In the genomic region with DNA sequence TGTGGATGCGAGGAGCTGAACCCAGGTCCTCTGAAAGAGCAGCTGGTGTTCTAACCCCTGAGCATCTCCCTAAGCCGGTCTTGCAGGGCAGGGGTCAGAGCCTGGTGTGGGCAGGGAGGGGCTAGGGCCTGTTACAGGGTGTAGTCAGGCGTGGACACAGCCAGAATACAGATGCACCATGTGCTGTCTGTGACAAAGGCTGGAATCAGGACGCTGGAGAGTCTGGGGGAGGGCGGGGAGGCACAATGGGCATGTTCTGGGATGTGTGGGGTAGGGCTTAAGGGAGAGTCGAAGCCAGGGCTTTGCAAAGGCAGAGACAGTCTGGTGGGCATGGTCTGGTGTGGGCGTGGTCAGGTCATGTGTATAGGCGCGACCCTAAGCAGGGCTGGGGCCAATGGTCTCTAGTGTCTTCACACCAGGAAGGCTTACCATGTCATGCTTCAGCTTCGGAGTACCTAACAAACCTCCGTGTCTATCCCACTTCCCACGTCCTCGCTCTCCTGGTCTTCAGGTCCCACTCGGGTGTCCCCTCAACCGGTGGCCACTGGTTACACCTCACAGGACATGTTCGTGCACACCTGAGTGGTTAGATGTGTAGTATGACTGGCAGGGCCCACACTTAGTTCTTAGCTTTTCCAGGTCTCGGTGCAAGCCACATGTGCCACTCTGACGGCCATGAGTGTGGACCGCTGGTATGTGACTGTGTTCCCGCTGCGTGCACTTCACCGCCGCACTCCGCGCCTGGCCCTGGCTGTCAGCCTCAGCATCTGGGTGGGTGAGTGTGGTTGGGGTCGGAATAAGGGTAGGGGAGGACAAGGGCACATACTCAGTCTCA, we compare ENCODE assay signal across 10 mouse cellular contexts. TPM values are rescaled to one million over a fixed set of nuclear protein-coding genes. Genes with fewer than 3 reads are reported as not detected.
DNase-seq lines count a peak whose midpoint lies in the region; ATAC-seq and TF ChIP-seq lines count a peak whose summit lies in the region.
"Had no signal": no experiment of that assay in that cellular context is flagged by ENCODE, and none has a peak within 500 bp of the region (broad histone marks: within the 10 kb centered on the region; RNA-seq: fewer than 3 reads in every experiment).

No protein-coding gene starts in this region.

- intact Hi-C loops in left cerebral cortex, postnatal 14 days (cut with DNase I) = no loop called here

- 21% methylated on average over 26 of the region's 26 CpGs for WGBS in heart, embryonic 13.5 days
- 15% methylated on average over 26 of the region's 26 CpGs for WGBS in forebrain, postnatal 0 days
- 26% methylated on average over 26 of the region's 26 CpGs for WGBS in liver, postnatal 0 days (ENCODE audit: insufficient replicate concordance)

- DNase-seq in heart, adult 9 months (ENCODE audit: low spot score in 2 of 2) = no peak
- no peak for DNase-seq in G1E (ENCODE audit: low spot score)
- no peak for DNase-seq in forebrain, postnatal 0 days
- DNase-seq in liver, postnatal 0 days = no peak
- DNase-seq in natural killer cell, adult 2 months (ENCODE audit: low spot score in 2 of 2) = no peak
- no peak for DNase-seq in left cerebral cortex, postnatal 14 days (ENCODE audit: low spot score in 2 of 2)

- H3K4me3 ChIP-seq in heart, embryonic 13.5 days = peak overlapping the region; percentile 45
- 0 out of 2 replicates have a peak overlapping the region, but pooled peaks have one; percentile 26 for H3K4me3 ChIP-seq in G1E (ENCODE audit: low read depth, low read length)
- peak overlapping the region; percentile 28 for H3K4me3 ChIP-seq in forebrain, postnatal 0 days (ENCODE audit: low read depth, low read length)
- 0 out of 2 replicates have a peak overlapping the region, but pooled peaks have one; percentile 10 for H3K4me3 ChIP-seq in liver, postnatal 0 days (ENCODE audit: low read depth, low read length)

- H3K4me1 ChIP-seq in heart, embryonic 13.5 days = peaks cover 46% of the 10 kb centered on the region
- peaks cover 62% of the 10 kb centered on the region for H3K4me1 ChIP-seq in G1E (ENCODE audit: insufficient read depth, low read depth, low read length)
- peaks cover 14% of the 10 kb centered on the region for H3K4me1 ChIP-seq in forebrain, postnatal 0 days (ENCODE audit: insufficient read depth)
- H3K4me1 ChIP-seq in liver, postnatal 0 days (ENCODE audit: insufficient read depth) = peaks cover 46% of the 10 kb centered on the region

- TF ChIP-seq EP300 in liver, postnatal 0 days (IDR thresholded peaks at IDR 0.05; ENCODE audit: low read depth) = no peak

- no peak overlapping the region for H3K9ac ChIP-seq in heart, embryonic 13.5 days
- H3K9ac ChIP-seq in forebrain, postnatal 0 days = no peak overlapping the region
- H3K9ac ChIP-seq in liver, postnatal 0 days (replicated peaks) = no peak overlapping the region

- ATAC-seq in heart, embryonic 13.5 days (ENCODE audit: extremely low read depth, insufficient number of reproducible peaks, low FRiP score, low TSS enrichment) = no peak
- no peak for ATAC-seq in G1E (ENCODE audit: extremely low read depth, insufficient number of reproducible peaks, low FRiP score, poor library complexity, severe bottlenecking)
- ATAC-seq in forebrain, postnatal 0 days = no peak
- no peak for ATAC-seq in liver, postnatal 0 days
- no peak for ATAC-seq in granulocyte monocyte progenitor cell, adult 5-6 weeks (replicated peaks; ENCODE audit: poor library complexity, severe bottlenecking)

- H3K27me3 ChIP-seq in heart, embryonic 13.5 days (replicated peaks) = peaks cover 70% of the 10 kb centered on the region
- no peaks in the 10 kb centered on the region; the same call in 1 of the 2 replicates for H3K27me3 ChIP-seq in G1E (ENCODE audit: insufficient read depth, low read length)
- H3K27me3 ChIP-seq in forebrain, postnatal 0 days (ENCODE audit: insufficient read depth, low read length) = peaks cover 57% of the 10 kb centered on the region
- H3K27me3 ChIP-seq in liver, postnatal 0 days (ENCODE audit: insufficient read depth, low read length) = peaks cover 56% of the 10 kb centered on the region

- TF ChIP-seq CTCF in G1E (IDR thresholded peaks at IDR 0.05; ENCODE audit: low read depth, low read length) = no peak
- no peak for TF ChIP-seq CTCF in forebrain, postnatal 0 days (IDR thresholded peaks at IDR 0.05; ENCODE audit: low read depth)
- TF ChIP-seq CTCF in liver, postnatal 0 days (IDR thresholded peaks at IDR 0.05; ENCODE audit: low read depth) = no peak

- no peak overlapping the region for H3K27ac ChIP-seq in heart, embryonic 13.5 days (replicated peaks)
- no peak overlapping the region for H3K27ac ChIP-seq in forebrain, postnatal 0 days (ENCODE audit: low read depth, low read length)
- no peak overlapping the region for H3K27ac ChIP-seq in liver, postnatal 0 days (ENCODE audit: low read depth)

- peak overlapping the region; percentile 68 for H3K4me2 ChIP-seq in heart, embryonic 13.5 days
- peak overlapping the region; percentile 52 for H3K4me2 ChIP-seq in forebrain, postnatal 0 days (ENCODE audit: low read depth)
- H3K4me2 ChIP-seq in liver, postnatal 0 days (ENCODE audit: low read depth, low read length) = no peak overlapping the region

- H3K9me3 ChIP-seq in heart, embryonic 13.5 days = no peaks in the 10 kb centered on the region
- H3K9me3 ChIP-seq in G1E (replicated peaks) = peaks cover 15% of the 10 kb centered on the region
- no peaks in the 10 kb centered on the region for H3K9me3 ChIP-seq in forebrain, postnatal 0 days (ENCODE audit: low read length)
- H3K9me3 ChIP-seq in liver, postnatal 0 days (ENCODE audit: low read length) = no peaks in the 10 kb centered on the region

- H3K36me3 ChIP-seq in heart, embryonic 13.5 days = no peaks in the 10 kb centered on the region
- H3K36me3 ChIP-seq in G1E (replicated peaks) = peaks cover 1% of the 10 kb centered on the region
- H3K36me3 ChIP-seq in forebrain, postnatal 0 days (ENCODE audit: insufficient read depth) = no peaks in the 10 kb centered on the region
- no peaks in the 10 kb centered on the region for H3K36me3 ChIP-seq in liver, postnatal 0 days (replicated peaks; ENCODE audit: insufficient read depth, low read length)

RNA-seq across cellular contexts. Expression of gene R3hdm4, which starts 0.7 kb away (rescaled TPM):
- polyA plus RNA-seq in heart, embryonic 13.5 days (2015; fragmentation: Nextera tagmentation; extraction: Ambion mirVana) = 95.6 and 100 TPM in 2 replicates
- 118 and 134 TPM in 2 replicates for total RNA-seq in G1E (2014; fragmentation: Nextera tagmentation)
- total RNA-seq in G1E (2017) = 35.0 and 35.8 TPM in 2 replicates
- polyA plus RNA-seq in G1E (2012) = 185 and 203 TPM in 2 replicates
- total RNA-seq in forebrain, postnatal 0 days (2014; rRNA removed) = 117 and 129 TPM in 2 replicates
- polyA plus RNA-seq in forebrain, postnatal 0 days (2015; fragmentation: Nextera tagmentation; extraction: Ambion mirVana) = 282 and 333 TPM in 2 replicates
- 47.3 and 51.7 TPM in 2 replicates for polyA plus RNA-seq in liver, postnatal 0 days (2015; fragmentation: Nextera tagmentation; extraction: Ambion mirVana)
- total RNA-seq in left cerebral cortex, postnatal 14 days (2021) = 100 to 1,000 TPM; 438 to 440 TPM
- 62.9 and 64.6 TPM in 2 replicates for total RNA-seq in granulocyte monocyte progenitor cell, adult 5-6 weeks (2014; fragmentation: Nextera tagmentation)
- total RNA-seq in granulocyte monocyte progenitor cell, adult 5-6 weeks (2017) = 39.1 and 40.4 TPM in 2 replicates

RNA-seq across cellular contexts. Expression of gene Kiss1r, which starts 3.5 kb away (rescaled TPM):
- 0.60 and 0.67 TPM in 2 replicates for polyA plus RNA-seq in heart, embryonic 13.5 days (2015; fragmentation: Nextera tagmentation; extraction: Ambion mirVana)
- total RNA-seq in G1E (2014; fragmentation: Nextera tagmentation) = 0.30 and 0.39 TPM in 2 replicates
- total RNA-seq in G1E (2017) = 0.33 and 0.93 TPM in 2 replicates
- 0.33 and 0.56 TPM in 2 replicates for polyA plus RNA-seq in G1E (2012)
- 4.2 and 5.4 TPM in 2 replicates for total RNA-seq in forebrain, postnatal 0 days (2014; rRNA removed)
- polyA plus RNA-seq in forebrain, postnatal 0 days (2015; fragmentation: Nextera tagmentation; extraction: Ambion mirVana) = 3.4 and 3.6 TPM in 2 replicates
- 0.18 and 0.34 TPM in 2 replicates for polyA plus RNA-seq in liver, postnatal 0 days (2015; fragmentation: Nextera tagmentation; extraction: Ambion mirVana)
- total RNA-seq in left cerebral cortex, postnatal 14 days (2021) = 1 to 10 TPM; 5.7 to 7.6 TPM
- total RNA-seq in granulocyte monocyte progenitor cell, adult 5-6 weeks (2014; fragmentation: Nextera tagmentation) = not detected in 2 replicates
- 0.26 TPM in 1 of 2 replicates, not detected in the other for total RNA-seq in granulocyte monocyte progenitor cell, adult 5-6 weeks (2017)

RNA-seq across cellular contexts. Expression of gene Arid3a, which starts 6.6 kb away (rescaled TPM):
- polyA plus RNA-seq in heart, embryonic 13.5 days (2015; fragmentation: Nextera tagmentation; extraction: Ambion mirVana) = 3.4 and 4.2 TPM in 2 replicates
- total RNA-seq in G1E (2014; fragmentation: Nextera tagmentation) = 35.4 and 41.3 TPM in 2 replicates
- total RNA-seq in G1E (2017) = 32.8 and 35.1 TPM in 2 replicates
- polyA plus RNA-seq in G1E (2012) = 164 and 202 TPM in 2 replicates
- total RNA-seq in forebrain, postnatal 0 days (2014; rRNA removed) = 7.1 and 7.9 TPM in 2 replicates
- 1.0 and 2.1 TPM in 2 replicates for polyA plus RNA-seq in forebrain, postnatal 0 days (2015; fragmentation: Nextera tagmentation; extraction: Ambion mirVana)
- 4.5 and 5.5 TPM in 2 replicates for polyA plus RNA-seq in liver, postnatal 0 days (2015; fragmentation: Nextera tagmentation; extraction: Ambion mirVana)
- total RNA-seq in left cerebral cortex, postnatal 14 days (2021) = 1 to 10 TPM; 5.4 to 7.0 TPM
- 21.2 and 22.5 TPM in 2 replicates for total RNA-seq in granulocyte monocyte progenitor cell, adult 5-6 weeks (2014; fragmentation: Nextera tagmentation)
- total RNA-seq in granulocyte monocyte progenitor cell, adult 5-6 weeks (2017) = 32.4 and 36.7 TPM in 2 replicates

RNA-seq across cellular contexts. Expression of gene Gm26602, which starts 9.6 kb away (rescaled TPM):
- polyA plus RNA-seq in heart, embryonic 13.5 days (2015; fragmentation: Nextera tagmentation; extraction: Ambion mirVana) = 1.7 TPM in 1 of 2 replicates, not detected in the other
- not detected in 2 replicates for total RNA-seq in G1E (2014; fragmentation: Nextera tagmentation)
- total RNA-seq in G1E (2017) = not detected in 2 replicates
- polyA plus RNA-seq in G1E (2012) = 0.41 and 1.0 TPM in 2 replicates
- total RNA-seq in forebrain, postnatal 0 days (2014; rRNA removed) = not detected in 2 replicates
- 34.4 and 39.2 TPM in 2 replicates for polyA plus RNA-seq in forebrain, postnatal 0 days (2015; fragmentation: Nextera tagmentation; extraction: Ambion mirVana)
- polyA plus RNA-seq in liver, postnatal 0 days (2015; fragmentation: Nextera tagmentation; extraction: Ambion mirVana) = 4.6 TPM in 1 of 2 replicates, not detected in the other
- total RNA-seq in left cerebral cortex, postnatal 14 days (2021) = not detected
- total RNA-seq in granulocyte monocyte progenitor cell, adult 5-6 weeks (2014; fragmentation: Nextera tagmentation) = not detected in 2 replicates
- total RNA-seq in granulocyte monocyte progenitor cell, adult 5-6 weeks (2017) = 0.98 TPM in 1 of 2 replicates, not detected in the other
- total RNA-seq: gastrocnemius, adult 8-10 months; liver, adult 2 months had no signal
- polyA plus RNA-seq: liver, adult 2 months had no signal

RNA-seq across cellular contexts. Expression of gene Med16, which starts 11.6 kb away (rescaled TPM):
- polyA plus RNA-seq in heart, embryonic 13.5 days (2015; fragmentation: Nextera tagmentation; extraction: Ambion mirVana) = 41.8 and 42.1 TPM in 2 replicates
- total RNA-seq in G1E (2014; fragmentation: Nextera tagmentation) (12.0 and 14.0 TPM in 2 replicates), G1E (2017) (10.4 and 12.2 TPM in 2 replicates)
- polyA plus RNA-seq in G1E (2012) = 49.4 and 51.7 TPM in 2 replicates
- total RNA-seq in forebrain, postnatal 0 days (2014; rRNA removed) = 47.0 and 60.9 TPM in 2 replicates
- polyA plus RNA-seq in forebrain, postnatal 0 days (2015; fragmentation: Nextera tagmentation; extraction: Ambion mirVana) = 46.1 and 56.0 TPM in 2 replicates
- polyA plus RNA-seq in liver, postnatal 0 days (2015; fragmentation: Nextera tagmentation; extraction: Ambion mirVana) = 13.5 and 14.3 TPM in 2 replicates
- 10 to 100 TPM; 55.0 to 66.5 TPM for total RNA-seq in left cerebral cortex, postnatal 14 days (2021)
- 14.1 and 20.3 TPM in 2 replicates for total RNA-seq in granulocyte monocyte progenitor cell, adult 5-6 weeks (2014; fragmentation: Nextera tagmentation)
- total RNA-seq in granulocyte monocyte progenitor cell, adult 5-6 weeks (2017) = 17.0 and 18.7 TPM in 2 replicates
